Mouse (Mus musculus): ENCODE measurements at regions not wholly inside any gene's neighbourhood (a gene's known extent, or its start where the extent isn't known, plus 50 kb on each side); places are given as distances from the start of the nearest gene placed in this dataset.

GRCm38 (mm10) chr9:47228736-47229135 lies 230.2 kb downstream of the Gm4791 start:
- Histone ChIP-seq H3K27me3 (ENCODE audit: control insufficient read depth, insufficient read depth, low read length) (no peaks in the 10 kb centered on the region), H3K9ac (ENCODE audit: low read length) (no peak overlapping the region), H3K27ac (ENCODE audit: low read length) (no peak overlapping the region), H3K4me3 (replicated peaks; ENCODE audit: low read length) (no peak overlapping the region), H3K36me3 (ENCODE audit: control insufficient read depth, insufficient read depth, low read length) (no peaks in the 10 kb centered on the region), H3K4me1 (ENCODE audit: control insufficient read depth, insufficient read depth, low read length) (no peaks in the 10 kb centered on the region), H3K9me3 (replicated peaks; ENCODE audit: control insufficient read depth, low read length) (no peaks in the 10 kb centered on the region), H3K4me2 (ENCODE audit: low read depth, low read length) (no peak overlapping the region)
- WGBS, result 48% methylated on average over 5 of the region's 5 CpGs
- ATAC-seq (ENCODE audit: insufficient read depth, low FRiP score), result no peak

- no peak overlapping the region for H3K9ac ChIP-seq (ENCODE audit: low read length)
- H3K27ac ChIP-seq (ENCODE audit: low read length), result no peak overlapping the region
- no peak overlapping the region for H3K4me2 ChIP-seq (ENCODE audit: low read depth, low read length)
- no peaks in the 10 kb centered on the region for H3K36me3 ChIP-seq (ENCODE audit: control insufficient read depth, insufficient read depth, low read length)
- 73% methylated on average over 6 of the region's 6 CpGs for WGBS
- no peaks in the 10 kb centered on the region for H3K27me3 ChIP-seq (ENCODE audit: control insufficient read depth, insufficient read depth, low read length)
- no peaks in the 10 kb centered on the region for H3K9me3 ChIP-seq (replicated peaks; ENCODE audit: control insufficient read depth, low read length)
- H3K4me3 ChIP-seq (replicated peaks; ENCODE audit: low read length), result no peak overlapping the region
- no peaks in the 10 kb centered on the region for H3K4me1 ChIP-seq (ENCODE audit: control insufficient read depth, insufficient read depth, low read length)
- ATAC-seq (ENCODE audit: insufficient read depth, low FRiP score), result no peak
Observed at GRCm38 (mm10) chr9:47229296-47229695, 230.8 kb downstream of the Gm4791 start.

- 90% methylated on average over 8 of the region's 8 CpGs for WGBS
- H3K36me3 ChIP-seq (ENCODE audit: control insufficient read depth, insufficient read depth, low read length), result no peaks in the 10 kb centered on the region
- H3K4me2 ChIP-seq (ENCODE audit: low read depth, low read length), result no peak overlapping the region
- H3K4me3 ChIP-seq (replicated peaks; ENCODE audit: low read length), result no peak overlapping the region
- H3K27ac ChIP-seq (ENCODE audit: low read length), result no peak overlapping the region
- no peak for ATAC-seq (ENCODE audit: insufficient read depth, low FRiP score)
- H3K9ac ChIP-seq (ENCODE audit: low read length), result no peak overlapping the region
- H3K27me3 ChIP-seq (ENCODE audit: control insufficient read depth, insufficient read depth, low read length), result no peaks in the 10 kb centered on the region
- no peaks in the 10 kb centered on the region for H3K4me1 ChIP-seq (ENCODE audit: control insufficient read depth, insufficient read depth, low read length)
- H3K9me3 ChIP-seq (replicated peaks; ENCODE audit: control insufficient read depth, low read length), result no peaks in the 10 kb centered on the region
Observed at GRCm38 (mm10) chr9:47240950-47241349, 242.4 kb downstream of the Gm4791 start.

DNA sequence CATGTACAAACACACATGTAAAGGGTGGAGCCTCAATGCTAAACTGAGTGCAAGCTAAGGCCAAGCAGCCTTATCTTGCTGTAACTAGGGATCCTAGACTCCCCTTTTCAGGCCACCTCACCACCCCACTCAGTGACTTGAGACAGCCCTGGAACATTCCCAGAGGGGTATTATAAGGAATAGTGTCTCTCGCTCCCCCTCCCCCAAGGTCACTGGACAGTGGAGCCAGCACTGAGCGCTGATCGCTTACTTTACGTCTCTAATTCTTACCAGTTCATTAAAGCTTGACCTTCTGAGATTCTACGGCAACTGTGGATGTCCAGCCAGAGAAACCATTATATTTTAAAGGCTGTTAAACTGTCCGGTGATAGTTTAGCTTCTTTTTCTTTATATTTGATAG lies 243.5 kb downstream of the Gm4791 start:
- Histone ChIP-seq H3K4me3 (replicated peaks; ENCODE audit: low read length) (no peak overlapping the region), H3K9ac (ENCODE audit: low read length) (no peak overlapping the region), H3K27ac (ENCODE audit: low read length) (no peak overlapping the region), H3K36me3 (ENCODE audit: control insufficient read depth, insufficient read depth, low read length) (no peaks in the 10 kb centered on the region), H3K4me2 (ENCODE audit: low read depth, low read length) (no peak overlapping the region), H3K27me3 (ENCODE audit: control insufficient read depth, insufficient read depth, low read length) (no peaks in the 10 kb centered on the region), H3K4me1 (ENCODE audit: control insufficient read depth, insufficient read depth, low read length) (no peaks in the 10 kb centered on the region), H3K9me3 (replicated peaks; ENCODE audit: control insufficient read depth, low read length) (no peaks in the 10 kb centered on the region)
- no peak for ATAC-seq (ENCODE audit: insufficient read depth, low FRiP score)
- WGBS, result 76% methylated on average over 6 of the region's 6 CpGs

GRCm38 (mm10) chr9:47242526-47242925 lies 244.0 kb downstream of the Gm4791 start:
- Histone ChIP-seq H3K9ac (ENCODE audit: low read length) (no peak overlapping the region), H3K27me3 (ENCODE audit: control insufficient read depth, insufficient read depth, low read length) (no peaks in the 10 kb centered on the region), H3K4me1 (ENCODE audit: control insufficient read depth, insufficient read depth, low read length) (no peaks in the 10 kb centered on the region), H3K9me3 (replicated peaks; ENCODE audit: control insufficient read depth, low read length) (no peaks in the 10 kb centered on the region), H3K4me3 (replicated peaks; ENCODE audit: low read length) (no peak overlapping the region), H3K27ac (ENCODE audit: low read length) (no peak overlapping the region), H3K4me2 (ENCODE audit: low read depth, low read length) (no peak overlapping the region), H3K36me3 (ENCODE audit: control insufficient read depth, insufficient read depth, low read length) (no peaks in the 10 kb centered on the region)
- no peak for ATAC-seq (ENCODE audit: insufficient read depth, low FRiP score)
- 71% methylated on average over 8 of the region's 8 CpGs for WGBS

- WGBS, result 81% methylated on average over 3 of the region's 3 CpGs
- ATAC-seq (ENCODE audit: insufficient read depth, low FRiP score), result no peak
- H3K4me1 ChIP-seq (ENCODE audit: control insufficient read depth, insufficient read depth, low read length), result no peaks in the 10 kb centered on the region
- no peak overlapping the region for H3K27ac ChIP-seq (ENCODE audit: low read length)
- no peak overlapping the region for H3K4me2 ChIP-seq (ENCODE audit: low read depth, low read length)
- no peak overlapping the region for H3K9ac ChIP-seq (ENCODE audit: low read length)
- no peaks in the 10 kb centered on the region for H3K36me3 ChIP-seq (ENCODE audit: control insufficient read depth, insufficient read depth, low read length)
- no peaks in the 10 kb centered on the region for H3K27me3 ChIP-seq (ENCODE audit: control insufficient read depth, insufficient read depth, low read length)
- peaks cover 4% of the 10 kb centered on the region; the same call in 1 of the 2 replicates for H3K9me3 ChIP-seq (replicated peaks; ENCODE audit: control insufficient read depth, low read length)
- H3K4me3 ChIP-seq (replicated peaks; ENCODE audit: low read length), result no peak overlapping the region
Observed at GRCm38 (mm10) chr9:47249029-47249428, 250.5 kb downstream of the Gm4791 start.

GRCm38 (mm10) chr9:47251160-47251559 lies 252.6 kb downstream of the Gm4791 start:
- no peak overlapping the region for H3K27ac ChIP-seq (ENCODE audit: low read length)
- ATAC-seq (ENCODE audit: insufficient read depth, low FRiP score), result no peak
- H3K4me3 ChIP-seq (replicated peaks; ENCODE audit: low read length), result no peak overlapping the region
- 87% methylated on average over 2 of the region's 2 CpGs for WGBS
- H3K36me3 ChIP-seq (ENCODE audit: control insufficient read depth, insufficient read depth, low read length), result no peaks in the 10 kb centered on the region
- no peak overlapping the region for H3K4me2 ChIP-seq (ENCODE audit: low read depth, low read length)
- no peaks in the 10 kb centered on the region for H3K4me1 ChIP-seq (ENCODE audit: control insufficient read depth, insufficient read depth, low read length)
- no peaks in the 10 kb centered on the region for H3K27me3 ChIP-seq (ENCODE audit: control insufficient read depth, insufficient read depth, low read length)
- peaks cover 4% of the 10 kb centered on the region; the same call in 1 of the 2 replicates for H3K9me3 ChIP-seq (replicated peaks; ENCODE audit: control insufficient read depth, low read length)
- H3K9ac ChIP-seq (ENCODE audit: low read length), result no peak overlapping the region

DNA sequence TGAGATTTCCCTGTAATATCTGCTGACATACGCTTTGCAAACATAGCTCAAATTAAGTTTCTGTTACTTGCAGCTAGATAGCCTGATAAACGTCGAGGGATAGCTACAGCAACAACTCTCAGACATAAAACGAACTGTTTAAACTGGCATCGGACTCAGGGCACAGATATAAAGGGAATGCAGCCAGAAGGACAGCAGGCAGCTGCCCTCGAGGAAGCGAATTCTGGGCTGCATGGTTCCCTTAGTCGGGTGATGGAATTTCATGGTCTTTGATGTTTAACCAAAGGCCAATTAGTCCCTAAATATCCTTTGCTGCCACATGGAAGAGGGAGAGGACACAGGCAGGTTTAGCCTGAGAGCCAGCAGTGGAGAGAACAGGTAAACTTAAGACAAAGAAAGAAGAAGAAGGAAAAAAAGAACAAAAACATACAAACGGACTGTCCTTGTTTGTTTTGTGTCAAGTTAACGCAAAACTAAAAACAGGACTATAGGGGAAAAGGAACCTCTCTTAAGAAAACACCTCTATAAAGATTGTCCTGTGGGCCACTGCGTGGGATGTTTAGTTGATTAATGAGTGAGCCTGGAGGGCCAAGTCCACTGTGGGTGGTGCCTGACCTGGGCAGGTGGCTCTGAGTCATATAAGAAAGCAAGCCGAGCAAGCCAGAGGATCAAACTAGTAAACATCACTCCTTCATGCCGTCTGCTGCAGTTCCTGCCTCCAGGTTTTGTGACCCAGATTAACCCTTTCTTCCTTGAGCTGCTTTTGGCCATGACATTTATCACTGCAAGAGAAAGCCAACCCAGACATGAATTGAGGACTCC lies 255.5 kb downstream of the Gm4791 start:
- Histone ChIP-seq H3K9me3 (replicated peaks; ENCODE audit: control insufficient read depth, low read length) (peaks cover 4% of the 10 kb centered on the region; the same call in 1 of the 2 replicates), H3K4me2 (ENCODE audit: low read depth, low read length) (no peak overlapping the region), H3K4me3 (replicated peaks; ENCODE audit: low read length) (no peak overlapping the region), H3K4me1 (ENCODE audit: control insufficient read depth, insufficient read depth, low read length) (no peaks in the 10 kb centered on the region), H3K27ac (ENCODE audit: low read length) (no peak overlapping the region), H3K9ac (ENCODE audit: low read length) (no peak overlapping the region), H3K27me3 (ENCODE audit: control insufficient read depth, insufficient read depth, low read length) (no peaks in the 10 kb centered on the region), H3K36me3 (ENCODE audit: control insufficient read depth, insufficient read depth, low read length) (no peaks in the 10 kb centered on the region)
- ATAC-seq (ENCODE audit: insufficient read depth, low FRiP score), result peak; percentile 87; the same call in 1 of the 2 replicates
- 43% methylated on average over 13 of the region's 13 CpGs for WGBS

DNA sequence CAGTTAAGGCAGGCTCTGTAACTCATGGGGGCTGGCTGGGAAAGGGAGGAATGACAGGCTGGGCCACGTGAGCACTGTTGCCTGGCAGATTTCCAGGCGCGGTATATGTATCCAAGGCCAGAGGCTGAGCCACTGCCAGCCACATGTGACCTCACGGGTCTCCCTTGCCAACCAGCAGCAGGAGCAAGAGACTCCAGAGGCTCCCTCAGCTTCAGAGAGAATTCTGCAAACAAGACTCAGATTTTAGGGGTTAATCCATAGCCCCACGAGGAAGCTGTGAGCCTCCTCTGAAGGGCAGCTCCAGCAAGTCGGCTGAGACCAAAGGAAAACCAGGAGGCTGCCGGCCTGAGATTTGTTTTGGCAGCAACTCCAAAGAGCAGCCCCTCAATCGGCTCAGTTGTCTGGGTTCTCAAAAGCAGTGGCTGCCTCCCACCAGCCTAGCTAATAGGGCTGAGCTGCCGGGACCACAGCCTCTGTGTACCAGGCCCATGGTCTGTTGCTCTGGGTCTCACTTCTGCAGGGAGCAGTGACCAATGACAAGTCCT lies 264.0 kb upstream of the Cadm1 start:
- no peak overlapping the region for H3K27ac ChIP-seq (ENCODE audit: low read length)

More for the DNA sequence above, 264.0 kb upstream of the Cadm1 start:
- Histone ChIP-seq H3K4me3 (replicated peaks; ENCODE audit: low read length) (no peak overlapping the region), H3K4me1 (ENCODE audit: control insufficient read depth, insufficient read depth, low read length) (peaks cover 15% of the 10 kb centered on the region; the same call in 1 of the 2 replicates), H3K9ac (ENCODE audit: low read length) (0 out of 2 replicates have a peak overlapping the region, but pooled peaks have one; percentile 31), H3K27me3 (ENCODE audit: control insufficient read depth, insufficient read depth, low read length) (no peaks in the 10 kb centered on the region), H3K4me2 (ENCODE audit: low read depth, low read length) (no peak overlapping the region), H3K9me3 (replicated peaks; ENCODE audit: control insufficient read depth, low read length) (no peaks in the 10 kb centered on the region), H3K36me3 (ENCODE audit: control insufficient read depth, insufficient read depth, low read length) (no peaks in the 10 kb centered on the region)
- 33% methylated on average over 9 of the region's 9 CpGs for WGBS
- peak; percentile 79; the same call in 1 of the 2 replicates for ATAC-seq (ENCODE audit: insufficient read depth, low FRiP score)

All from stomach, embryonic 16.5 days (tissue).